Mouse (Mus musculus) ovary, postnatal 10 days (tissue): Measurements from ENCODE around the gene Zzef1.

ENCODE experiments used
- DNase-seq: peaks from one replicate; pipeline ENCODE4 v3.0.0; 2022; ENCODE audit warnings: low spot score

Gene Zzef1

DNA sequence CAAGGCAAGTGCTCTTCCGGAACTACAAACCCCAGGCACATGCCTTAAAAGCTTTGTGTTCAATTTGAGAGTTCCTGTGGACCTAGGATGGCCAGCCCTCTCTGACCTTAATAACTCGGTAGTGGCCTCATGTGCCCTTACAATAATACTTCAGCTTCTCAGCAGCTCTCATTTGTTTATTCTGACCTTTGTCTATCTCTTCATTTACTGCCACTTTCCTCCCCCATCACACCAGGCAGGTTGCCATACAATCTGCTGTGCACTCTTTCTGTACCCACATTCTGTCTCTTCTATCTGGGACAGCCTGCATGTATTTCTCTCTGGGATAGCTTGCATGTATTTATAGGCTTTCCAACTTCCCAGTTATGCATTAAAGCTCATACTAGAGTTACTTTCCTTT is 10.5 kb downstream of the Zzef1 start:
- no peak for DNase-seq

- no peak for DNase-seq
Observed at GRCm38 (mm10) chr11:72807992-72808391, 12.0 kb downstream of the Zzef1 start.

DNA sequence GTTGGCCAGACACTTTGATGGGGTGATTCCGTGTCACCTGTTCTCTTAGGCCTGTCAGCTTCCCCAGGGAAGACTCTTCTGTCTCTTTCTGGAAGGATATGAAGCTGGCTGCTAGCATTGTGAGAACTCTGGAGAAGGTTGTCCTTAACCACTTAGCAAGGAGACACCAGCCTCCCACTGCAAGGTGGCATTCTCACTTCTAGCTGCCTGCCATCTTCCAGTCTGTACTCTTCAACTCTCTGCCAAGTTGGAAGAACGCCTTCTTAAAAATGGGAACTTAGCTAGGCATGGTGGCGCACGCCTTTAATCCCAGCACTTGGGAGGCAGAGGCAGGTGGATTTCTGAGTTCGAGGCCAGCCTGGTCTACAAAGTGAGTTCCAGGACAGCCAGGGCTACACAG is 17.7 kb downstream of the Zzef1 start:
- no peak for DNase-seq

DNA sequence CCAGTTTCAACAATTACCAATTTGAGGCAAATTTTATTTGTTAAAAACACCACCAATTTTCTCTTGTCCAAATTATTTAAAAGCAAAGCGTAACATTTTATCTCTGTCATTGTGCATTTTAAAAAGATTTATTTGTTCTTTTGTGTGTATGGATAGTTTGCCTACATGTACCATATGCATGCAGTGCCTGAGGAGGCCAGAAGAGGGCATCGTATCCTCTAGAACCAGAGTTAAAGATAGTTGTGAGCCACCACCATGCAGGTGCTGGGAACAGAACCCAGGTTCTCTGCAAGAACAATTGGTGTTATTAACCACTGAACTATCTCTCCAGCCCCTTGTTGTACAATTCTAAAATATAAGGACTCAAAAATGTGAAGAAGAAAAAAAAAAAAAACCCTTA is 18.2 kb downstream of the Zzef1 start:
- no peak for DNase-seq

DNA sequence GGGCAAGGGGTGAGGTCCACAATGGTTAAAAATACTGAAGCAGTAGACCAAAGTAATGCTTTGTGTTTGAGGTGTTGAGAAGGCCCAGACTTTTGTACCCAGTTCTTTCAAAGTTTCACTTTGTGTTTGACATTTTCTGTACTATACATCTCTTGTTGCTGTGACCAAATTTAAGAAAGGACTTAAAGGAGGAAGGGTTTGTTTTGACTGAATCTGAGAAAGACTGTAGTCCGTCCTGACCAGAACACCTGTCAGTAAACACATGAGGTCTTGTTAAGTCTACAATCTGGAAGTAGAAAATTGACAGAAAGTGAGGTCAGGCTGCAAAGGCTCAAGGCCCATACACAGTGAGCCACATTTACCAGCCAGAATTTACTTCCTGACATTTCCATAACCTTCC is 20.8 kb downstream of the Zzef1 start:
- no peak for DNase-seq

- no peak for DNase-seq
Observed at GRCm38 (mm10) chr11:72818067-72818466, 22.0 kb downstream of the Zzef1 start.

DNA sequence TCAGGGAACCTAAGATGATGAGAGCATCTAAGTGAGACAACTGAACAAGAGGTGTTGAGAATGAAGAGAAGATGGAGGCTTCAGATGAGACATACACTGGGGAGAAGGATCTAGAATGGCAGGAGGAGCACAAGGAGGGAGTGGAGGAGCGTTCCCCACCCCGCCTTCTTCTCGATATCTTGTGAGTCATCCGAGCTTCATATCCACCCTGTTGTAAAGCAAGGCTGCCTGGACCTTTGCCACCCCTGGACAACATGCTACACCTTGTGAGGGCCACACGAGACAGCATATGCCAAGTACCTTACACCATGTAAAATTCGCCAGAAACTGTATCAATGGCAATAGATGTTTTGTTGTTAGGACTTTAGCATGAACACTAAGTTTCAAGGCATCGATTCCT is 25.0 kb downstream of the Zzef1 start:
- no peak for DNase-seq

DNA sequence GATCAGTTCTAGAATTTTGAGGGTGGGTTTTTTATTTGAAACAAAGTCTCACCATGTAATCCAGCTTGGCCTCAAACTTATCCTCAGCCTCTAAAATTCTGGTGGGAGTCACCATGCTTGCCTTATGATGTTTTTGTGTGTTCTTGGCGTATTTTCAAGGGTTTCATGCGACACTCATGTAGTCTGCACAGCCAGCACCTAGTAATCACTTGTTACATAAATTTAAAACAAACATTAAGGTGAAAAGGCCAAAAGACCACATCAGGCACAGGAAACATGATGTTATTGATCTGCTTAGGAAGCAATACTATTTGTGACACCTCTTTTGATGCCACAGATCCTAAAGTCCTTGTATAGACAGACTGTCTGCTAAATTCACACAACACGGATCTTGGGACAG is 33.8 kb downstream of the Zzef1 start:
- DNase-seq, result no peak

DNA sequence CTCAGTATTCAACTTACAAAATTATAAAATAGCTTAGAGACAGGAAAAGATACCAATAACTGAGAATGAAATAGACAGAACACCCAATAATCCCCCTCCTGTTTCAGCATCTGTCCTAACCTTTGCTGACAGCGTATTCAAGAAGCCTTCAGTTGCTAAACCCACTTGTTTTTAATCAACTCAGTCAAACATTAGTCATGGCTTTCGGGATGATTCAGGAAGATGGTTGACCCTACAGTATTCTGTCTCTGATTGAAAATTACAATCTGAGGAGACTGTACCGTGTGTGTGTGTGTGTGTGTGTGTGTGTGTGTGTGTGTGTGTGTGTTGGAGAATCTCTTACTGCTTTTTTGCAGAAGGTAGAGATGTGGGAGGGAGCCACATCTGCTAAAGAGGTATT is 46.7 kb downstream of the Zzef1 start:
- DNase-seq, result no peak

- DNase-seq, result no peak
Observed at GRCm38 (mm10) chr11:72843576-72843975, 47.5 kb downstream of the Zzef1 start.

DNA sequence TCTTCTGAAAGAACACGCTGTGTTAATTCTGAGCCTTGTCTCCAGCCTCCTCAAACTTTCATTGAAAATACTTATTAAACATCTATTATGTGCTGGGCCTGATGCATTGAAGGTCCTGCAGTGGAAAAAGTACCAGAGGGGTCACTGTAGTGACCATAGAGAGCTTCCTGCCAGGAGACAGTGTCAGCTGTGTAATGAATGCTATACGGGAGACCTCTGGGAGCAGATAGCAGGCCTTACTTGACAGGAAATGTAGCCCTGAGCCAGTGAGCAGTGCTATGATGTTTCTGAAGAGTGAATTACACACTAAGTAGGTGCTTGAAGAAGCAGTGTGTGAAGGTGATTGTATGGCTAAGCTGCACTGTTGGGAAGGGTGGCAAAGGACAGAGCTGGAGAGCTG is 49.5 kb downstream of the Zzef1 start:
- no peak for DNase-seq

DNA sequence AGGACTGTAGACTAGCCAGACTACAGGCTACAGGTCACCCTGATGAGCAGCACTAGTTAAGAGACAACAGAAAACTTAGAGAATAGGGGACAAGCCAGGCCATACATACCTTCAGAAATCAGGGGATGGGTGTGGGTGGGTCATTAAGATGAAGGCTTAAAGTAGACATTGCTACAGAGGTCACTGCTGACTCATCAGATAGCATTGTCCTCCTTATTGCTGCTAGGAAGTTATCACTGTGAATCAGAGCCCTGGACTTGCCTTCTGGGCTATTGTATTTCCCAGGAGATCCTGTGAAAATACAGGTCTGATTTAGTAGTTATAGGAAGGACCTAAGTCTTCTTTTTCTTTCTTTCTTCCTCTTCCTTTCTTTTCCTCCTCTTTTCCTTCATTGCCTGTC is 50.7 kb downstream of the Zzef1 start:
- DNase-seq, result no peak

GRCm38 (mm10) chr11:72847831-72848628 is 52.0 kb downstream of the Zzef1 start:
- DNase-seq, result no peak

DNA sequence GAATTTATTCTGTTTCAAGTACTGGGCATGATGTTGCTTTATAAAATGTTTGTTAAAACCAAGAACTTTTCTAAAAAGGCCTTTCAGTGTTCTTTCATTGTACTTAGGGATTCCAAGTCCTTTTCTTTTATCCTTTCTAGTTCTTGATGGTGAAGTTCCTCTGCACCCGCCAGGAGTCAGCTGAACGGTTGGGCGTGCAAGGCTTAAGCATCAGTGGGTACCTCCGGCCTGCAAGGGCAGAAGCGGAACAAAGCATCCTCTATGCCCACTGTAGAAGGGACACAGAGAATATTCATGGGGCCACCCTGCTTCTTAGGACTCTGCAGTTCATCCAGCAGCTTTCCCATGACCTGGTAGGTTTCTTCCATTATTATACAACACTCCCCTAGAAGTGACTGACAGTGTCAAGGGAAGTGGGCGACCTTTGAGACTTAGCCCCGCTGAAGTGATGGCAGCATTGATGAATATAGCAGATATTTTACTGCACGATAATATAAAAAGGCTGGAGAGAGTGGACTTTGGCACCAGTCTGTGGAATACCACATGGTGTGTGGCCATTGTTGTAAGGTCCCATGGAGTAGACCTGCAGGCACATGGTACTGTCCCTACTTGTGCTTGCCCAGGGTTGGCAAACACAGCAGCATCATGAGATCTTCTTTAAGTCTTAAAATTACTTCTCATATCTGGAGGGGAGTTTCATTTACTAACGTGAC is 54.5 kb downstream of the Zzef1 start:
- no peak for DNase-seq

GRCm38 (mm10) chr11:72851214-72851613 is 55.2 kb downstream of the Zzef1 start:
- no peak for DNase-seq

DNA sequence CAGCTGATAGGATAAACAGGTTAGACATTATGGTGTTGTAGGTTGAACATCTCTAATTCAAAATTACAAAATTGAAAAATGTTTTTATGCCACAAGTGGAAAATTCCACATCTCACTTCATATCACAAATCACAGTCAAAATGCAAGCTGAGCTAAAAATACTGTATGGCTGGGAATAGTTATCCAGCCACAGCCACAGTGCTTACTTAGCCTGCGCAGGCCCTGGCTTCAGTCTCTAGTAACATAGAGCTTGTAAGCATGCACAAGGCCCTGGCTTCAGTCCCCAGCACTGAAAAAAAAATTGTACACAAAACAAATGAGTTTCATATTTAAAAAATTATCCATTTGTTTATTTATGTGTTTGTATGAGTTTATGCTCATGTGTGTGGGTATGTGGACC is 56.1 kb downstream of the Zzef1 start:
- DNase-seq, result no peak

- DNase-seq, result no peak
Observed at GRCm38 (mm10) chr11:72853086-72853485, 57.1 kb downstream of the Zzef1 start.

DNA sequence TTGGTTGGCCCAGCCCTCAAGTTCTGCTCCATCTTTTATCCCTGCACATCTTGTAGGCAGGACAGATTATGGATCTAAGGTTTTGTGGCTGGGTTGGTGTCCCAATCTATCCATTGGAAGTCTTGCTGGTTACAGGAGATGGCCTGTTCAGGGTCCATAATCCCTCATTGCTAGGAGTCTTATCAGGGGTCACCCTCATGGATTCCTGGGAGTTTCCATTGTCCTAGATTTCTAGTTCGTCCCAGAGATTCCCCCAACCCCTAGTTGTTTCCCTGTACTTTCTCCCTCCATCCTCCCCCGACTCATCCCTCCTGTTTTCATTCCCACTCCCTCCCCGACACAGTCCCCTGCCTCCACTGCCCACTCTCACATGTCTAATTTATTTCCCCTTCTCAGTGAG is 58.2 kb downstream of the Zzef1 start:
- no peak for DNase-seq

DNA sequence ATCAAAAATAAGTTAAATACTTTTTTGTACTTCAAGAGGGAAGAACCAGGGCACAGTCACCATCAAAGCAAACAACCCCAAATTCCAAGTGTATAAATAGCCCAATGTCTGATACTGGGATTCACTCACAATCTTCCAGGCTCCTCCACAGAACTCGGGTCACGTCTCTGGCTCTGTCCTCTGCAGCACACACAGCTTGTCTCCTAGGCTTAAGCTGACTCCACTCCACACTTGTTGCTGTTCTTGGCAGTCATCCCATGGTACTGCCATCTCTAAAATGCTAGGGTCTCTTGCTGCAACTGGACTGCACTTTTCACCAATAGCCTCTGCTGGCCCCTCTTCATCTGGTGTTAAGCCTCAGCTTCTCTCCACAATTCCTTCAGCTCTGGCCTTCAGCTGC is 60.7 kb downstream of the Zzef1 start:
- DNase-seq, result no peak

- DNase-seq, result no peak
Observed at GRCm38 (mm10) chr11:72861236-72861635, 65.2 kb downstream of the Zzef1 start.

DNA sequence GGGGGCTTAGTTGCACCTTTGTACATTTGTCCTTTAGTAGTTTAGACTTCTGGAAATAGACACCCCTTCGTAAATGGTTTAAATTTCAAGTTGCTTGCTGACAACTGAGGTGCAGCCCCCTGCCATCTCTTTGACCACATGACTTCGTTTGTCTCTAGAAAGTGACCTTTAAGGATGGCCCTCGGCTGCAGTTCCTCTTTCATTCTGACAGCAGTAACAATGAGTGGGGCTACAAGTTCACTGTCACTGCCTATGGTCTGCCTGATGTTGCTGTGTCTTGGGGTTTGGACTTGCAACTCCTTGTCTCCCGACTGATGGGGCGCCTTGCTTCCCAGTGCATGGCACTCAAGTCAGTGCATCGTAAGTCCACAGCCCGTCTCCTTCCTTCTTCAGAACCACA is 70.4 kb downstream of the Zzef1 start:
- no peak for DNase-seq

GRCm38 (mm10) chr11:72872061-72872460 is 76.0 kb downstream of the Zzef1 start:
- DNase-seq, result no peak

- no peak for DNase-seq
Observed at GRCm38 (mm10) chr11:72892623-72893022, 96.6 kb downstream of the Zzef1 start.

- no peak for DNase-seq
Observed at GRCm38 (mm10) chr11:72908391-72908790, 112.4 kb downstream of the Zzef1 start.
